Mouse (Mus musculus) ES-E14 (cell line): ENCODE data around the gene Med31.
"Not testable (repeated sequence)": the region's sequence is repeated elsewhere in the genome, so short reads cannot be mapped to it uniquely, and the experiment has no call there.

ENCODE experiments used
- CHD2 ChIP-seq: IDR thresholded peaks from 2 replicates; pipeline ENCODE4 v1.6.1; 2014; ENCODE audit warnings: mild to moderate bottlenecking, low read depth, low read length, inconsistent platforms
- HCFC1 ChIP-seq: IDR thresholded peaks from 2 replicates; pipeline ENCODE4 v1.6.1; 2012; ENCODE audit warnings: low read length, inconsistent platforms, borderline replicate concordance; ENCODE audit not compliant: insufficient read depth
- MAFK ChIP-seq: IDR thresholded peaks from 2 replicates; pipeline ENCODE4 v1.6.1; 2014; ENCODE audit warnings: mild to moderate bottlenecking, low read depth, low read length, inconsistent platforms; ENCODE audit not compliant: insufficient read depth
- ZC3H11A ChIP-seq: IDR thresholded peaks from 2 replicates; pipeline ENCODE4 v1.6.1; 2012; ENCODE audit warnings: low read depth, mild to moderate bottlenecking, inconsistent platforms, low read length, borderline replicate concordance
- ZNF384 ChIP-seq: IDR thresholded peaks from 2 replicates; pipeline ENCODE4 v1.6.1; 2012; ENCODE audit warnings: low read depth, low read length, inconsistent platforms

- not testable (repeated sequence) for TF ChIP-seq HCFC1, MAFK, ZNF384, ZC3H11A, CHD2
Measured at GRCm38 (mm10) chr11:72171906-72172305, 43.5 kb downstream of the Med31 start.
